Mouse (Mus musculus) hindbrain, embryonic 15.5 days (tissue): ENCODE data around the gene Tspo2. TPM values are rescaled to one million over a fixed set of nuclear protein-coding genes. Genes with fewer than 3 reads are reported as not detected.

Experiments used
- ATAC-seq: fragments of 200-750 bp; cut with Nextera tagmentation; 2 replicates; pipeline ENCODE4 v1.8.0; 2017; ENCODE audit warnings: low read depth, moderate number of reproducible peaks, moderate TSS enrichment; ENCODE audit not compliant: low FRiP score
- H3K27ac ChIP-seq: fragments of 300-500 bp; sonication (generic); replicated peaks from 2 replicates; pipeline ENCODE4 v1.5.1; 2015; ENCODE audit warnings: mild to moderate bottlenecking, inconsistent platforms
- H3K27me3 ChIP-seq: fragments of 300-500 bp; sonication (generic); 2 replicates; pipeline ENCODE4 v1.6.1; 2015; ENCODE audit warnings: control low read depth, inconsistent platforms
- H3K36me3 ChIP-seq: fragments of 300-500 bp; sonication (generic); 2 replicates; pipeline ENCODE4 v1.6.1; 2015; ENCODE audit warnings: control low read depth, inconsistent platforms
- H3K4me1 ChIP-seq: fragments of 300-500 bp; sonication (generic); replicated peaks from 2 replicates; pipeline ENCODE4 v1.6.1; 2015; ENCODE audit warnings: control low read depth, inconsistent platforms
- H3K4me2 ChIP-seq: fragments of 300-500 bp; sonication (generic); 2 replicates; pipeline ENCODE4 v1.6.1; 2015; ENCODE audit warnings: moderate library complexity, mild to moderate bottlenecking, inconsistent platforms
- H3K4me3 ChIP-seq: fragments of 300-500 bp; sonication (generic); 2 replicates; pipeline ENCODE4 v1.5.1; 2015; ENCODE audit warnings: mild to moderate bottlenecking, inconsistent platforms
- H3K9ac ChIP-seq: fragments of 300-500 bp; sonication (generic); 2 replicates; pipeline ENCODE4 v1.6.1; 2015; ENCODE audit warnings: inconsistent platforms
- H3K9me3 ChIP-seq: fragments of 300-500 bp; sonication (generic); 2 replicates; pipeline ENCODE4 v1.6.1; 2016; ENCODE audit warnings: control low read depth, inconsistent platforms
- WGBS: fragments of 180-500 bp; shearing (Covaris S2); methylation state at CpG from one replicate; pipeline ENCODE4 v1.1.7; 2015; 5-methylcytosine and 5-hydroxymethylcytosine counted together
- polyA plus RNA-seq: library from polyadenylated mRNA; unstranded; fragments of >200 nt; fragmentation: Nextera tagmentation; extraction: Ambion mirVana; gene quantifications from 2 replicates; pipeline ENCODE4 v1.2.1, GENCODE M21; 2015

The Tspo2 gene
- polyA plus RNA-seq, 1 experiment from 2014 or later = 1.2 TPM

GRCm38 (mm10) chr17:48467395-48468231, 16.3 kb upstream of the Tspo2 start:
- Histone ChIP-seq H3K4me3 (peak overlapping the region; percentile 22), H3K27me3 (0 out of 2 replicates have a peak, but pooled peaks cover 8% of the 10 kb centered on the region), H3K9me3 (no peaks in the 10 kb centered on the region), H3K36me3 (no peaks in the 10 kb centered on the region), H3K9ac (no peak overlapping the region), H3K4me2 (peak overlapping the region; percentile 45), H3K4me1 (peaks cover 15% of the 10 kb centered on the region), H3K27ac (no peak overlapping the region)
- peak; percentile 87 for ATAC-seq
- WGBS = 10% methylated on average over 22 of the region's 22 CpGs

- no peaks in the 10 kb centered on the region for H3K36me3 ChIP-seq
- ATAC-seq = peak; percentile 57
- peak overlapping the region; percentile 45 for H3K4me2 ChIP-seq
- peaks cover 15% of the 10 kb centered on the region for H3K4me1 ChIP-seq
- 48% methylated on average over 22 of the region's 22 CpGs for WGBS
- 0 out of 2 replicates have a peak, but pooled peaks cover 8% of the 10 kb centered on the region for H3K27me3 ChIP-seq
- H3K27ac ChIP-seq = no peak overlapping the region
- no peak overlapping the region for H3K9ac ChIP-seq
- H3K4me3 ChIP-seq = peak overlapping the region; percentile 22
- H3K9me3 ChIP-seq = no peaks in the 10 kb centered on the region
Observed at GRCm38 (mm10) chr17:48466769-48467394, 15.6 kb upstream of the Tspo2 start.

GRCm38 (mm10) chr17:48463391-48463790, 12.1 kb upstream of the Tspo2 start:
- WGBS = 89% methylated on average over 4 of the region's 4 CpGs
- no peak overlapping the region for H3K9ac ChIP-seq
- H3K27ac ChIP-seq = no peak overlapping the region
- 0 out of 2 replicates have a peak, but pooled peaks cover 8% of the 10 kb centered on the region for H3K27me3 ChIP-seq
- H3K36me3 ChIP-seq = no peaks in the 10 kb centered on the region
- no peak for ATAC-seq
- H3K4me2 ChIP-seq = no peak overlapping the region
- H3K4me3 ChIP-seq = no peak overlapping the region
- H3K4me1 ChIP-seq = peaks cover 15% of the 10 kb centered on the region
- H3K9me3 ChIP-seq = no peaks in the 10 kb centered on the region

GRCm38 (mm10) chr17:48462096-48462495, 10.8 kb upstream of the Tspo2 start:
- Histone ChIP-seq H3K9ac (no peak overlapping the region), H3K4me3 (no peak overlapping the region), H3K4me1 (peaks cover 5% of the 10 kb centered on the region; the same call in 1 of the 2 replicates), H3K36me3 (no peaks in the 10 kb centered on the region), H3K4me2 (no peak overlapping the region), H3K9me3 (no peaks in the 10 kb centered on the region), H3K27me3 (0 out of 2 replicates have a peak, but pooled peaks cover 7% of the 10 kb centered on the region), H3K27ac (no peak overlapping the region)
- no peak for ATAC-seq
- WGBS = 94% methylated on average over 13 of the region's 13 CpGs

- no peaks in the 10 kb centered on the region for H3K4me1 ChIP-seq
- H3K27me3 ChIP-seq = no peaks in the 10 kb centered on the region
- no peak for ATAC-seq
- H3K4me2 ChIP-seq = no peak overlapping the region
- H3K4me3 ChIP-seq = no peak overlapping the region
- H3K27ac ChIP-seq = no peak overlapping the region
- 89% methylated on average over 13 of the region's 13 CpGs for WGBS
- no peaks in the 10 kb centered on the region for H3K36me3 ChIP-seq
- H3K9ac ChIP-seq = no peak overlapping the region
- no peaks in the 10 kb centered on the region for H3K9me3 ChIP-seq
Observed at GRCm38 (mm10) chr17:48457971-48458653, 6.8 kb upstream of the Tspo2 start.

- WGBS = 93% methylated on average over 2 of the region's 2 CpGs
- ATAC-seq = no peak
- Histone ChIP-seq H3K4me3 (no peak overlapping the region), H3K27ac (no peak overlapping the region), H3K4me1 (0 out of 2 replicates have a peak, but pooled peaks cover 3% of the 10 kb centered on the region), H3K9ac (no peak overlapping the region), H3K27me3 (no peaks in the 10 kb centered on the region), H3K4me2 (no peak overlapping the region), H3K9me3 (no peaks in the 10 kb centered on the region), H3K36me3 (no peaks in the 10 kb centered on the region)
Observed at GRCm38 (mm10) chr17:48455955-48456354, 4.6 kb upstream of the Tspo2 start.

GRCm38 (mm10) chr17:48454688-48455087, 3.4 kb upstream of the Tspo2 start, which contains the start of gene Unc5cl:
TSS of gene Unc5cl (plus strand) at chr17:48454901.
- no peak for ATAC-seq
- Histone ChIP-seq H3K27ac (no peak within 1 kb of the TSS), H3K9me3 (no peaks in the 10 kb centered on the region), H3K27me3 (no peaks in the 10 kb centered on the region), H3K4me2 (no peak within 1 kb of the TSS), H3K36me3 (no peaks in the 10 kb centered on the region), H3K4me1 (0 out of 2 replicates have a peak, but pooled peaks cover 3% of the 10 kb centered on the region), H3K9ac (no peak within 1 kb of the TSS), H3K4me3 (no peak within 1 kb of the TSS)
- WGBS = 60% methylated on average over 11 of the region's 11 CpGs

GRCm38 (mm10) chr17:48454190-48454589, 2.9 kb upstream of the Tspo2 start:
- H3K4me3 ChIP-seq = no peak overlapping the region
- no peaks in the 10 kb centered on the region for H3K9me3 ChIP-seq
- no peak for ATAC-seq
- no peaks in the 10 kb centered on the region for H3K27me3 ChIP-seq
- no peak overlapping the region for H3K9ac ChIP-seq
- no peaks in the 10 kb centered on the region for H3K36me3 ChIP-seq
- no peak overlapping the region for H3K4me2 ChIP-seq
- no peak overlapping the region for H3K27ac ChIP-seq
- 0 out of 2 replicates have a peak, but pooled peaks cover 3% of the 10 kb centered on the region for H3K4me1 ChIP-seq
- 58% methylated on average over 7 of the region's 7 CpGs for WGBS

GRCm38 (mm10) chr17:48453489-48453888, 2.2 kb upstream of the Tspo2 start:
- Histone ChIP-seq H3K4me1 (0 out of 2 replicates have a peak, but pooled peaks cover 3% of the 10 kb centered on the region), H3K36me3 (no peaks in the 10 kb centered on the region), H3K27ac (no peak overlapping the region), H3K9me3 (no peaks in the 10 kb centered on the region), H3K4me2 (no peak overlapping the region), H3K27me3 (no peaks in the 10 kb centered on the region), H3K9ac (no peak overlapping the region), H3K4me3 (no peak overlapping the region)
- 84% methylated on average over 7 of the region's 7 CpGs for WGBS
- ATAC-seq = no peak

GRCm38 (mm10) chr17:48451753-48452444, 577 bp upstream of the Tspo2 start:
- no peak overlapping the region for H3K4me3 ChIP-seq
- ATAC-seq = no peak; the same call in 1 of the 2 replicates
- no peak overlapping the region for H3K9ac ChIP-seq
- 60% methylated on average over 9 of the region's 9 CpGs for WGBS
- H3K4me1 ChIP-seq = 0 out of 2 replicates have a peak, but pooled peaks cover 3% of the 10 kb centered on the region
- no peaks in the 10 kb centered on the region for H3K9me3 ChIP-seq
- H3K27me3 ChIP-seq = no peaks in the 10 kb centered on the region
- H3K36me3 ChIP-seq = no peaks in the 10 kb centered on the region
- no peak overlapping the region for H3K27ac ChIP-seq
- no peak overlapping the region for H3K4me2 ChIP-seq

- no peak for ATAC-seq
- Histone ChIP-seq H3K4me3 (no peak overlapping the region), H3K27ac (no peak overlapping the region), H3K36me3 (no peaks in the 10 kb centered on the region), H3K9ac (no peak overlapping the region), H3K27me3 (no peaks in the 10 kb centered on the region), H3K4me1 (0 out of 2 replicates have a peak, but pooled peaks cover 3% of the 10 kb centered on the region), H3K9me3 (no peaks in the 10 kb centered on the region), H3K4me2 (no peak overlapping the region)
- WGBS = 73% methylated on average over 13 of the region's 13 CpGs
Observed at GRCm38 (mm10) chr17:48450666-48451352, 513 bp downstream of the Tspo2 start.
